In genomic region chr1:105759422-105760165, GRCm38 (mm10) we compare ENCODE assay signal across 24 mouse cellular contexts. TPM values are rescaled to one million over a fixed set of nuclear protein-coding genes. Genes with fewer than 3 reads are reported as not detected.
"Had no signal": no experiment of that assay in that cellular context is flagged by ENCODE, and none has a peak within 500 bp of the region (broad histone marks: within the 10 kb centered on the region; RNA-seq: fewer than 3 reads in every experiment).

No protein-coding gene starts in this region.

- H3K36me3 ChIP-seq: heart, embryonic 12.5 days; hindbrain, embryonic 12.5 days; limb, embryonic 10.5 days; limb, embryonic 12.5 days had no signal

- H3K9me3 ChIP-seq: limb, embryonic 10.5 days had no signal

- H3K9ac ChIP-seq: heart, embryonic 12.5 days; hindbrain, embryonic 12.5 days; hindbrain, embryonic 14.5 days; limb, embryonic 12.5 days; liver, embryonic 13.5 days had no signal

- H3K27ac ChIP-seq: gastrocnemius, adult 2 months; heart, embryonic 10.5 days; hindbrain, embryonic 10.5 days; hindbrain, embryonic 12.5 days; hindbrain, embryonic 14.5 days; layer of hippocampus, adult 2 months; left cerebral cortex, adult 2 months; limb, embryonic 10.5 days; limb, embryonic 12.5 days; liver, embryonic 13.5 days had no signal

- H3K27me3 ChIP-seq: heart, embryonic 12.5 days; hindbrain, embryonic 12.5 days; limb, embryonic 12.5 days; liver, embryonic 13.5 days had no signal

- H3K4me2 ChIP-seq: heart, embryonic 12.5 days; hindbrain, embryonic 12.5 days; hindbrain, embryonic 14.5 days; limb, embryonic 12.5 days; liver, embryonic 11.5 days; liver, embryonic 13.5 days had no signal

- DNase-seq: gastrocnemius, adult 2 months; gastrocnemius, postnatal 14 days; gastrocnemius, postnatal 36 days; heart, adult 18-20 months; heart, postnatal 10 days; heart, postnatal 4 days; kidney, adult 18-20 months; kidney, adult 8-10 months; kidney, postnatal 10 days; kidney, postnatal 25 days; kidney, postnatal 4 days; liver; liver, embryonic 13.5 days had no signal

- H3K4me1 ChIP-seq: heart, embryonic 10.5 days; heart, embryonic 12.5 days; hindbrain, embryonic 10.5 days; hindbrain, embryonic 12.5 days; limb, embryonic 10.5 days; limb, embryonic 12.5 days; liver, embryonic 13.5 days had no signal

- ATAC-seq: inflammation-experienced regulatory T-cells, adult 6 months had no signal

- H3K4me3 ChIP-seq: gastrocnemius, adult 2 months; heart, embryonic 10.5 days; heart, embryonic 12.5 days; hindbrain, embryonic 10.5 days; hindbrain, embryonic 12.5 days; layer of hippocampus, adult 2 months; left cerebral cortex, adult 2 months; limb, embryonic 10.5 days; limb, embryonic 12.5 days; liver, embryonic 13.5 days had no signal

RNA-seq across cellular contexts. Expression of gene Tnfrsf11a, which starts 20.9 kb away (rescaled TPM):
- polyA plus RNA-seq: inflammation-experienced regulatory T-cells, adult 6 months had no signal
